Mouse (Mus musculus): ENCODE results near the gene Grwd1.

DNA sequence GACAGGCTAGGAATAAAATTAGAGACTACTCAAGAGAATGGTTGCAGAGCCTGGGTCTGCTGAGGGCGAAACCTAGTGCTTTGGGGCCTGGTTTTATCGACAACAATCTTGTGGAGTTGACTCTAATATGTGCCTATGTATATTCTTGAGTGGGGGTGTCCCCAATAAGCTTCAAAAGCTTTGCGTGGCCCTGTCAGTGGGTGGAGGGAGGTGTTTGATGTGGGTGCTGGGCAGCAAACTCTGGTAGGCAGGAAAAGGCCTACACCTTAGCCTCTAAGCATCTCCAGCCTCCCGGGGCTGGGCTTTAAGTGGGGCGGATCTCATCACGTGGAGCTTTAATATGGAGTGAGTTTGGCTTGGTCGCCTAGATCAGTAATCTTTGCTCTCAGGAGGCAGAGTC lies 31.8 kb downstream of the Grwd1 start:
- no peak for TF ChIP-seq CTCF (IDR thresholded peaks at IDR 0.05; ENCODE audit: low read depth)
- TF ChIP-seq EP300 (IDR thresholded peaks at IDR 0.05; ENCODE audit: low read depth) = no peak
